Mouse (Mus musculus) telencephalon, adult 2 months (tissue): ENCODE results near the gene Eif4h.
"Not testable (repeated sequence)": the region's sequence is repeated elsewhere in the genome, so short reads cannot be mapped to it uniquely, and the experiment has no call there.

Source experiments
- DNase-seq: peaks from one replicate; pipeline ENCODE4 v3.0.0-alpha.2; 2011; ENCODE audit warnings: low read depth, low spot score

Gene Eif4h

DNA sequence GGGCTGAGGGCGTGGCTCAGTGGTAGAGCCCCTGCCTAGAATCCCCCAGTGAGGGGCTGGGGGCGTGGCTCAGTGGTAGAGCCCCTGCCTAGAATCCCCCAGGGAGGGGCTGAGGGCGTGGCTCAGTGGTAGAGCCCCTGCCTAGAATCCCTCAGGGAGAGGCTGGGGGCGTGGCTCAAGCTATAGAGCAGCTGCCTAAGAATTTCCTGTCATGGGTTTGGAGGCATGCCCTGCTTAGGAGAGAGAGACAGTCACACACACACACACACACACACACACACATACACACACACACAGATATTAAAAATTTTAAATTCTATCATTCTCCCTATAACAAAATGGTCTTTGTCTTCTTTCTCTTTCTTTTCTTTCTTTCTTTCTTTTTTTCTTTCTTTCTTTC is 9.7 kb upstream of the Eif4h start:
- DNase-seq: not testable (repeated sequence)

DNA sequence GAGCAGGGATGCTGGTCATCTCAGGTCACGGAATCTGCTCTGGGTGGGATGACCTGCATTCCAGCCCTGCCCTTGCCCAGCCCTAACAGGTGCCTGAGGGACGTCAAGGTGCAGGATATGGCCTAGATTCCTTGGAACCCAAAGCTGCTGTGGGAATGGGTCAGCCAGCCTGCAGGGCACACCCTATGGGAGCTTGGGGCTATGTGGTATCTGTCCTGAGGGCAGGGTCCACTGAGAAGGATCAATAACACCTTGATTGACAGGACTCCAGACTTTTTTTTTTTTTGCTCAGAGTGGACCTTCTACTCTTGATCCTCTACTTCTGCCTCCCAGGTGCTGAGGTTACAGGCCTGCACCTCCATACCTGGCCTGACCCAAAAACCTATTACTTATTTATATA is 8.1 kb upstream of the Eif4h start:
- DNase-seq: no peak

DNA sequence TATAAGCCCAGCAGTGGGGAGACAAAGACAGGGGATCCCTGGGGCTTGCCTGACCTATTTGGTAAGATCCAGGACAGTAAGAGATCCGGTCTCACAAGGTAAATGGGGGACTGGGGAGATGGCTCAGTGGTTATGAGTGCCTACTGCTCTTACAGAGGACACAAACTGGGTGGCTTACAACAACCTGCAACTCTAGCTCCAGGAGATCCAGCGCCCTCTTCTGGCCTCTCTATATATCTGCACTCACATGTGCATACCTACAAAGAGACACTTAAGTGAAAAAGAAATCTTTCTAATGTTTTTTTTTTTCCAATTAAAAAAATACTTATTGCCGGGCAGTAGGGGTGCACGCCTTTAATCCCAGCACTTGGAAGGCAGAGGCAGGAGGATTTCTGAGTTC is 7.2 kb upstream of the Eif4h start:
- DNase-seq: no peak

DNA sequence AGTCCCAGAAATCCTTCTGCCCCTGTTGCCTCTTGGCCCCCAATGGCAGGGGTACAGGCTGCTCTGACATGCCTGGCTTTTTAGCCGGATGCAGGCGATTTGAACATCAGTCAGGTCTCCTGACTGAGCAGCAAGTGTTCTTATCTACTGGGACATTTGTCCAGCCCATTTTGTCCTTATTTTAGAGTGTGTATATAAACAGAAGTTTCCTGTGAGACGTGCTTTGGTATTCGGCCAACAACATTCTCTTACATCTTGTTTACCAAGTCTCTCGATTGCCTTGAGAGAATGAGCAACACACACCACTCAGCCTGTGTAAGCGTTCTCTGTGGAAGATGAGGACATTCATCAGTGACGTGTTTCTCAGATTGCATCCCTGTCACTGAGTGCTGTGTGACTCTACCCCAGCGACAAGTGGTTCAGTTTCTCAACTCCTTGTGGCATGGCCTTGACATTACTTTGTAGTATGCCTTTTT is 5.4 kb upstream of the Eif4h start:
- DNase-seq: no peak

DNA sequence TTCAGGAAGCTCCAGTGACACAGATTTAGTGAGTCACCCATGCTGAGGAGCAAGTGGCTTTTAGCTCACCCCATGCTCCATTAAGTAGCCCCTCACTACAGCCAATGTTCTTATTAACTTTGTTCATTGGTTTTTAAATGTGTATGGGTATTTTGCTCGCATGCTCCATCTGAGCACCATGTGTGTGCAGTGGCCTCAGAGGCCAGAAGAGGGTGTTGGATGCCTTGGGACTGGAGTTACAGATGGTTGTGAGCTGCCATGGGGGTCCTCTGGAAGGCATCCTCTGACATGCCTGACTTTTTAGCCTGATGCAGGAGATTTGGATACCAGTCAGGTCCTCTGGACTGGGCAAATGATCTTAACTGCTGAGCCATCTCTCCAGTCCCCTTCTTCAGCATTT is 4.8 kb upstream of the Eif4h start:
- DNase-seq: no peak

DNA sequence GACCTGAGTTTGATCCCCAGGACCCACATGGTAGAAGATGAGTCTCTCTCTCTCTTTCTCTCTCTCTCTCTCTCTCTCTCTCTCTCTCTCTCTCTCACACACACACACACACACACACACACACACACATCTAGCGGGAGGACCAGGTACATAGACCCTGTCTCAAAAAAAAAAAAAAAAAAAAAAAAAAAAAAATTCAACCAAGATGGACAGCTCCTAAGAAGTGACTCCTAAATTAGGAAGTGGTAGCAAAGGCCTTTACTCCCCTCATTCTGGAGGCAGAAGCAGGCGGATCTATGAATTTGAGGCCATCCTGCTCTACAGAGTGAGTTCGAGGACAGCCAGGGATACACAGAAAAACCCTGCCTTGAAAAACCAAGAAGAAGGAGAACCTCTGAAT is 1.1 kb upstream of the Eif4h start:
- no peak for DNase-seq

DNA sequence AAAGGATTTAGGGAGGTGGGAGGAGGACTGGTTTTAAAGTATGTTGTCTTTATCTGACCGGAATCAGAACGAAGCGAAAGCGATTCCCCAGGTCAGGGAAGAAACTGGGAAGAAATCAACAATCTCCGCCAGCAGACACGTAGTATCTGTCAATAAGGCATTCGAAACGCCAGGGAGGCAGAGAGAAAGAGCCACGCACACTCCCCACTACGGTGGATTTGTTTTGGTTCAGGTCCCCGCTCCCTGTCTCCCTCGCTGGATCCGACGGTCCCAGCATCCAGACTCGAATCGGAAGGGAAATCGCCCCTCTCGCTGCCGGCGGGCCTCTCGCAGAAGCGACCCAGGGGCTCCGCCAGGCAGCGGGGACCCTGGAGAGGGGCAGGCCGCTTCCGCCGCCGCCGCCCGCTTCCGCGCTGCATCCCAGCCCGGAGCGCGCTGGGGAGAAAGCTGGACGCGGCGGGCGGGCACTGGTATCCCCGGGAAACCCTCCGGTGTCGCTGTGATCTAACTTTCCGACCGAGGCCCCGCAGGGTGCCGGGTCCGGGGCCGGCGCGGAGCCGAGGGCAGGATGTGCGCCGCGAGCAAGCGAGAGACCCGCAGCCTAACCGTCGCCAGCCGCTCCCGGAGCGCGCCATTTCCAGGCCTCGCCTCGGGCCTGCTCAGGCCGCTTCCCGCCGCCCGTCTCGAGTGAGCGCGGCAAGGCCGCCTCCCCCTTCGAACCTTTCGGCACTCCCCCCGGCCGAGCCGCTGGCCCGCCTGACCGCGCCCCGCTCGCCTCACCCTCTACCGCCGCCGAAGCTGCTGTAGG is 625 bp downstream of the Eif4h start:
- no peak for DNase-seq

DNA sequence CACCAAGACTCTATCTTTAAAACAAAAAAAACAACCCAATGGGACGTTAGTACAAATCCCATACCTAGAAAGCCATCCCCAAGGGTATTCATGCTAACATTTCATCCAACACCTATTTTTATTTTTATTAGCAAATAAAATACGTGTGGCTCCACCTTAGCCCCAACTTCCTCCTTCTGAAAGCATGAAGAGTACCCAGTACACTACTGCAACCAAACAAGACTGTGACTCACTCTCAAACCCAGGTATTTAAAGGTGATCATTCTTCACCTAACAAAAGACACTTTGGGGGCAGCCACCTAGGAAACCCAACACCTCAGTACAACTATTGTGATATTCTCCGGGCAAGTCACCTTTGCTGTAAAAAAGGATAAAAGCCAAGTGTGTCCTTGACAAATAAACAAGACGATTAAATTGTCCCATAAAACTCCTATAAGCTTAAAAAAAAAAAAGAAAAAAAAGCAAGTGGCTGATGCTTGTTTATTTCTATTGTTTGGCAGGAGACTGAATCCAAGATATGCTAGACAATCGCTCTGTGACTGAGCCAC is 1.4 kb downstream of the Eif4h start:
- no peak for DNase-seq

DNA sequence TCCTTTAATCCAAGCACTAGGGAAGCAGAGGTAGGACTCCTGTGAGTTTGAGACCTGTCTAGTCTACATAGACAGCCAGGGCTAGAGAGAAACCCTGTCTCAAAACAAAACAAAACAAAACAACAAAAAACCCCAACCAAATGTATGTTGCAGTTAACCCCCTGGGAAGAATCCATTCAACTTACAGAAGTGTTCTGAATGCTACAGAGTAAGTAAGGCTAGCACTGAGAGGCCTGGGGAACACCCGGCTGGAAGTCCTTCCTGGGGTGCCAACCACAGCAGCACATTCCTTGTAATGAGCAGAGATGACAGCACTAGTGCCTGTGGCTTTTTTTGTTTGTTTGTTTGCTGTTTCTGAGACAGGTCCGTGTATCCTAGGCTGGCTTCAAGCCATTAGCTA is 6.4 kb downstream of the Eif4h start:
- DNase-seq: no peak

DNA sequence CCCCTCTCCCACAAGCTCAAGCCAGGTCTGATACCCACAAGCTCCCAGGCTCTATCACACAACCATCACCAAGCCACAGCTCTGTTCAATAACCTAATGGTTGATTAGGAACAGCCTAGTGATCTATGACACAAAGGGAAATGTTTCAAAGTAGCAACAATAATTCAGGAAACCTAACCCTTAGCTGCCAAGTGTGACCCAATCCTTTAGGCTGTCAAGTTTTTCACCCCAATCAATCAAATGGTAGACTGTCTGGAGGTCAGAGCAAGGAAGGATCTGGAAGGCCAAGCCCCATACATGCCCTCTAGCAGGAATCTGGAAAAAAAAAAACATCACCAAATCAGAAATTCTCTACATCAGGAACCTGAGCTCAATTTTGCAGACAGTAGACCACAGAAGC is 8.5 kb downstream of the Eif4h start:
- no peak for DNase-seq

DNA sequence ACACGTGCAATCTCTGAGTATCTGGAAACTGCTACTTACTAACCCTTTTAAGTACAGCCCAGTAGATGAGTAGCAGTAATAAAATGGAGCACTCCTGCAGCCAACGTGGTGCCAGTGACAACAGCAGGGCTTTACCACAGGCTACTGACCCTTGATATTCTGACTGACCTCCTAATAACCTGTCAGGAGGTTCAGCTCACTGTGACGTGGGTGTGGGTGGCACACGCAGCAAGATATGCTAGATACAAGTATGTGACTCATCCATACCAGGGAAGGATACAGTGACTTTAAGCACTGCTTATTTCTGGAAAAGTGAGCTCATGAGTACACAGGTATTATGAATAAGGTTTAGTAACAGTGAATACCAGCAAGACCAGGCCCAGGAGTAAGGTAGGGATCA is 9.8 kb downstream of the Eif4h start:
- DNase-seq: no peak

DNA sequence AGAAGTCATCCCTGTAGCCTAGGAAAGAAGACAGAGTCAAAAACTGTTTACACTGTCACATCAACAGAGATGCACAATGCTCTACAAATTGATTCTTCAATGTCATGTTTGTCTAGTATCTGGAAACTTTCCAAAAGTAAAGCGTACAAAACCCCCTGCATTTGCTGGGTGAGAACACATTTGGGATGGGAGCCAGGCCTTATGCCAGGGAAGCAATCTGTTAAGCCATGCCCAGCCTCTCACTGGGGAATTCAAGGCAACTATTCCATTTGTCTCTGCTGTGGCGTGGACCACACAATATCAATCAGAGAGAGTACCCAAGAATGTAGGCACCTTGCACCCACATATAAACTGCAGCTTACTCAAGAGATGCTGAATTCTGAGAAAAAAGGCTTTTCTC is 17.2 kb downstream of the Eif4h start:
- DNase-seq: peak; percentile 68

DNA sequence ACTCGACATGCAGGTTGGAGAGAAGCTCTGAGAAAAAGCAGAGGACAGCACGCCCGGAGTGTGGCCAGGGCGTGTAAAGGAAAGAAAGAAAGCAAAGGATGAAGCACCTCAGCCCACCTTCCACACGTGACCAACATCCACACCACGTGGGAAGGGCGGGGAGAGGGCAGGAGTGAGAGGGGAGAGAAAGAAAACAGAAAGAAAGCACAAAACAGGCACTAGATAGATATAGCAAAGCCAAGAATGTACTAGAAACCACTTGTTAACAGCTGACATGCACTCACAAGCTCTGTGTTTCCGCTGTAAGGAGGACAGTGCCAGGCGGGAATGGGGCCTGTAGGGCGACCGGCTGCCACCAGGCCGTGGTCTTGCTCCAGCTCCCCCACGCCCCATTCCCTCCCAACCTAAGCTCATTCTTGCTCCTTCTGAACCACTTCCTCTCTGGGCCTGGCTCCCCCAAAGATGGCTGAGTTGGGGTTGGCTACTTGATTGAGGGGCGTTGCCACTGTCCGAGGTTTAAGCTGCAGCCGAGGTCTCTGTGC is 18.1 kb downstream of the Eif4h start:
- DNase-seq: no peak

DNA sequence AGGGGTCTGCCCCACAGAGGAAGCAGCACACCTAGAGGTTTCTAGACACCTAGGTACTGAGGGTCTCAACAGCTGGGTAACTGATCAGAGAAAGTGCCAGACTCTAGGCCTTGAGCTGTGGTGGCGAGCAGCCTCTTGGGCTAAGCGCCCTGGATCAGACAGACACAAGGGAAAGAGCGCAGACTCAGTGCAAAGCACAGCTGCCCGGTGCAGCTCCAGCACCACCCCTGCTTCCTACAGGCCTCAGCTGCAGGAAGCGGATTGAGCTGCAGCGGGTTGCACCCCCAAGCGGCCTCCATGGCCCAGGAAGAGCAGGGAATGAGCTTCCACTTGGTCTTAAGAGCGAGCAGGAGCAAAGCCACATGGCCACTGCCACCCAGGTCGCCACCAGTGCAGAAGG is 18.8 kb downstream of the Eif4h start:
- DNase-seq: no peak

DNA sequence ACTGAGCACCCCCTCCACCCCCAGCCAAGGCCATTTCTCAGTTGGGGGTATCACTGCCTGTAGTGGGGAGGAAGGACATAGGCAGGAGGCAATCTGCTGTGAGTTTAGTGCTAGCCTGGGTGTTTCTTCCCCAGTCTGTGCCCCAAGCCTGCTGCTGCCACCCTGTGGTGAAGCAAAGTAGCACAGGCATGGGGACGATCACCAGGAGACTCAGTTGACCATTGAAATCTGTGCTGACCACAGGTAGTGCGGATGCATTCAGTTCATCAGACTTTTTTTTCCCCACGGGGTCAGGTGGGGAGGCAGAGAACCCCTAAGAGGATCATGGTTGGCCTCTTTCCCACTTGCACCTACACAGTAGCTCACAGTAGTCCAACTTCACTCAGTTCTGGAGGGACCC is 22.2 kb downstream of the Eif4h start:
- DNase-seq: no peak

DNA sequence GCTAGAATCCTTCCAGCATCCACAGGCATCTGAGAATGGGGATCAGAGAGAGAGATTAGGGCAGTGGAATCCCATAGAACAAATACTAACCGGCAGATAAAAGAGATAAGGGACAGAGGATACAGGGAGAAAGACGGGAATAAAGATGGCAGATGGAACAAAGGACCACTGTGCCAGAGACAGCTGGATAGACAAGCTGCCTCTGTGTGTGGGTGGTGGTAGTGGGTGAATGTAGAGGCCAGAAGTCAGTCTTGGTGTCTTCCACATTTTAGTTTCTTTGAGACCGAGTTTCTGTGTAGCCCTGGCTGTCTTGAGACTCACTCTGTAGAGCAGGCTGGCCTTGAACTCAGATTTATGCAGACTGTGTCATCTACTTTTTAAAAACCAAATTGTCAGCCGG is 23.5 kb downstream of the Eif4h start:
- DNase-seq: no peak

DNA sequence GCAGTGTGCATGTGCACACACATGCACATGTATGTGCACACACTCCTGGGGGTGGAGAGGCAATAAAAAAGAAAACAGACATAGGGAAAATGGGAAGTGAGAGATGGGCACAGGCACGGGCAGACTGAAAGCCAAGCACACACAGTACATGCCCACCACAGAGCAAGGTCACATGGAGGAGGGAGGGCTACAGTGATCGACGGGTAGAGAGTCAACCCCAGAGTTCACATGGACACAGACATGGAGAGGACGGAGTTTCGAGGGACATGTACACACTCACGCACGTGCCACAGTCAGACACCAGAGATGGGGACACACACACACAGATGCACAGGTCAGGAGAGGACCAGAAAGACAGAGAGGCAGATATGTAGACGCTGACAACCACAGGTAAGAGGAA is 23.9 kb downstream of the Eif4h start:
- no peak for DNase-seq

DNA sequence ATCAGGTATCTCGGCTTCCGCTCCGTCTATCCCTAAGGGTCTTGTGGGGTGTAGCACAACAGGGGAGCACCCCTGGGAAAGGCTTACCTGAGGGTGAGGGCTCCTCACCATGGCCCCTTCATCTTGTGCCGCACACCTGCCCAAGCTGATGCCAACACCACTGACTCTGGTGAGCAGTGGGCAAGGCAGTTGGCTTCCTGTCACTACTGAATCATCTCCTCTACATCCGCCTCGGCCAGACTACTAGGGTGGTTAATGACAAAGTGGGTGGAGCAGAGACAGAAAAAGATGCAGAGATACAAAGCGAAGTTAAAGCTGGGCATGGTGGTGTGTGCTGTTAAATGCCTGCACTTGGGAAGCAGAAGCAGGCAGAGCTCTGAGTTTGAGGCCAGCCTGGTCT is 24.5 kb downstream of the Eif4h start, which contains the start of gene Lat2:
Lat2 (minus strand) TSS at position 224 of the 400 bp plus-strand sequence.
- DNase-seq: no peak

DNA sequence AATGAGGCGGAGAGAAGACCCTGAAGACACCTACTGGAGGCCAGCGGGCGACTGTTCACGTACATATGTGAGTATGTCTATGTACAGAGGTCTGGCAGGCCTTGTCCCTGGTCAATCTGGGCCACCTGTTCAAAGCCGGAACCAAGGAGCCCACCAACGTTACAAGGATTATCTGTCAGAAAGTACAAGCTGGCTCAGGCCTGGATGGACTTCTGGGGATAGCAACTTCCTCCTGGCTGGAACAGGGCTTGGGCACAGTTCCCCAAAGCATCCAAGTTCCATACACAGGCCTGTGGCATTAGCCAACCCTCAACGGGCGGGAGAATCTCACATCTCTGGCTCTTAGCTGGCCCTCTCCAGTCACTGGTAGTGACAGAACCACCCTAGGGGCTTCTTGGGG is 25.0 kb downstream of the Eif4h start:
- no peak for DNase-seq

DNA sequence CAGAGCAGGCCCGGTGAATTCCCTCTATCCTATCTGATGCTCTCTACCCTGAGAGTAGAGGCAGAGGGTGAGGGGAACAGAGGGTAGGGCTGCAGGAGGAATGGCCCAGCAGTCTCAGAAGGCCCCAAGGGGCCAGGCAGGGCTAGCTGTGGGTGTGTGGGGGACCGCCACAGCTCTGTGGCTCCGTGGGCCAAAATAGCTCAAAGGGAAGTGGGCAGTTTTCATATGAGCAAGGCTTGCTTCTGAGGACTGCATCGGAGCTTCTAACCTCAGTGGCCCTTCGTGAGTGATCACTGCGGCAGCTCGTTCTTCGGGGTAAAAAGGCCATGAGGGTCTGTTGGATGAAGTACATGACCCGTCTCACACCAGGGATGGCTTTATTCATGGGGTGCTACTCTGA is 25.6 kb downstream of the Eif4h start:
- no peak for DNase-seq

DNA sequence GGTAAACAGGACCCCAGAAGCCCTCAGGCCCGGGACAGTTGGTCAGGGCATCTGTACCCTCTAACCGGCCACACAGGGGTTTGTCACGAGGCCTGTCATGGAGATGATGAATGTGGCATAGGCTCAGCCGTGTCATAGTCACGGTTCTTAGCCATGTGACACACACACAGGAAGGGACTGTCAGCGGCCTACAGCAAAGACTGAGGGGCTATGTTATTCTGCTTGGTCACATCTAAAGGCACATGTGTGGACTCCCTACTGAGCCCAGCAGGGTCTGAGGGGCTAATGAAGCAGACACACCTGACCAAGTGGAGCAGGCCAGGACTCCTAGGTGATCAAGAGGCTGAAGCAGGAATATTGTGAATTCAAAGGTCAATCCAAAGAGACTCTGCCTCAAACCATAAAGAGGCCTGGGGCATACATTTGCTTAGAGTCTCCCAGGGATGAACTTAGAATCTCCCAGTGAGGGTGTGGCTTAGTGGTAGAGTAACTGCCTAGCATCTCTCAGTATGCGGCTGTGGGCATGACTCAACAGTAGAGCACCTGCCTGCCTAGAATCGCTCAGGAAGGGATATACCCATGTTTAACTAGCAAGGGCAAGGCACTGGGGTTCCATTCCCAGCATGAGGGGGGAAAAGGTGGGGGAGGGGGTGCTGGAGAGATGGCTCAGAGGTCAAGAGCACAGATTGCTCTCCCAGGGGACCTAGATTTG is 27.3 kb downstream of the Eif4h start:
- DNase-seq: no peak

DNA sequence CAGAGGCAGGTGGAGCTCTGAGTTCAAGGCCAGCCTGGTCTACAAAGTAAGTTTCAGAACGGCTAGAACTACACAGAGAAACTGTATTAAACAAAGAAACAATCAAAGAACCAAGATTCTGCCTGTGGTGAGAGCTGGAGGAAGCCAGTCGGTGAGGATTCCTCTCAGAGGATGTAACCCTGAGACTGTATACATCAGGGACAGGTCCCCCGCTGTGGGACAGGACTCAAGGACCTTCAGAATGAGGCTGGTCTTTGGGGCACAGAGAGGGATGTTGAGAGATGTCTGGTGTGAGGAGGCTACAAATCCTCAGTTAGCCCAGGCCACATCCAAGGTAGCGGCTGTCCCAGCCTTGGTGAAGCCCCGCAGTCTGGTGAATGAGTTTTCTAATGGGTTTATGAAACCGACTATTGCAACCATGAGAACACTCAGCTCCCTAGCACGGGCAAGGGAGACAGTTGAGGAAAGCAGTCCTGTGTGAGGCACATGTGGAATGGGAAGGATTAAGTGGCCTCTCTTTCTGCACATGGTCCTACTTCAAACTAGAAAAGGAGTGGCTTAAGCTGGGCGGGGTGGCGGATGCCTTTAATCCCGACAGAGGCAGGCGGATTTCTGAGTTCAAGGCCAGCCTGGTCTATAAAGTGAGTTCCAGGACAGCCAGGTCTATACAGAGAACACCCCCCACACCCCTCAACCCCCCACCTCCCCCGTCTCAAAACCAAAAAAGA is 29.2 kb downstream of the Eif4h start:
- DNase-seq: no peak
